Mouse (Mus musculus): ENCODE measurements around the gene Zfp646.
"Not testable (repeated sequence)": the region's sequence is repeated elsewhere in the genome, so short reads cannot be mapped to it uniquely, and the experiment has no call there.

Zfp646 gene

GRCm38 (mm10) chr7:127876041-127876466 is at the start of gene Zfp646:
TSS of gene Zfp646 (plus strand) at chr7:127876221.
- DNase-seq (ENCODE audit: low spot score) = peak; percentile 78

DNA sequence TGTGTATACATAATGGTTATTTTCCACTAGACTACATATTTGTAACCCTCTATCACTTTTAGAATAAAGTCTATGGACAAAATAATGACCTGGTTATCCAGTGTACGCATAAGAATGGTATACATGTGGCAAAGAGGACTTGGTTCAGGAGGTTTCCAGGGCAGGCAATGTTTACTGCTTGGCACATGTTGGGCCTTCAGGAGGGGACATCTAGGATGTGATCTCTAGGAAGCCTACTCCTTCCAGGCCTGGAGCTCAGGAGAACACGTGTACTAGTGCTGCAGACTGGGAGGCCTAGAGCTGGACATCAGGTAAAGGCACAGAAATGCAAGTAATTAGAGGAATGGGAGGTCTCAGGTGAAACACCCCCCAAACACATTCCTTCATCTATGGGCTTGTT is 40.5 kb upstream of the Zfp646 start:
- DNase-seq (ENCODE audit: low spot score) = no peak

- no peak for DNase-seq (ENCODE audit: low spot score)
Measured at GRCm38 (mm10) chr7:127837473-127837872, 38.5 kb upstream of the Zfp646 start.

DNA sequence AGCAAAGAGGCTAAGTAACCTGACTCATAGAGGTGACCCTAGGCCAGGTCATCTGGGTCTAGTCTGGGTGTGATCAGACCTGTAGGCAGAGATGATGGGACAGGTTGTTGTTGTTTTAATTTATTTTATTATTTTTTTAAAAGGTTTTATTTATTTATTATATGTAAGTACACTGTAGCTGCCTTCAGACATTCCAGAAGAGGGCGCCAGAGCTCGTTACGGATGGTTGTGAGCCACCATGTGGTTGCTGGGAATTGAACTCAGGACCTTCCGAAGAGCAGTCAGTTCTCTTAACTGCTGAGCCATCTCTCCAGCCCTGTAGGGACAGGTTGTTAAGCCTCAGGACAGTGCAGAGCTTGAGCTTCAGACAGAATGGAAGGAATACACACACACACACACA is 38.1 kb upstream of the Zfp646 start:
- not testable (repeated sequence) for DNase-seq (ENCODE audit: low spot score)

- not testable (repeated sequence) for DNase-seq (ENCODE audit: low spot score)
Measured at GRCm38 (mm10) chr7:127840031-127840430, 36.0 kb upstream of the Zfp646 start.

DNA sequence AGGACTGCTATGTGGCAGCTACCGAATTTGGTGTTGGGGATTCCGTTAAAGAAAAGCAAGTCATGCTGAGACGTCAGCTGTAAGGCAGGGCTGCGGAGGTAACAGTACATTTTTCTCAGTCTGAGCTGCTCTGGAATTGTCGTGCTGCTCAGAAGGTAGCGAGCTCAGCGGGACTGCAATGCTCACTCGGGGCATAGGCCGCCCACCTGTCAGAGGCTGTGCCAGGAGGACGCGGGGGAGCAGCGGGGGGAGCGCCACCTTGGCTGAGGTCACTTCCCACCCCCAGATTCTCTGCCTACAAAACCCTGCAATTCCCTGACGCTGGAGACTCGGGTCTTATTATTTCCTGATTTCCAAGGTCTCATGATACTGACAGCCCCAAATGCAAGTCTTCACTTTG is 35.1 kb upstream of the Zfp646 start:
- peak; percentile 36 for DNase-seq (ENCODE audit: low spot score)

GRCm38 (mm10) chr7:127841340-127842000 is 34.6 kb upstream of the Zfp646 start:
- DNase-seq (ENCODE audit: low spot score) = peak; percentile 80

DNA sequence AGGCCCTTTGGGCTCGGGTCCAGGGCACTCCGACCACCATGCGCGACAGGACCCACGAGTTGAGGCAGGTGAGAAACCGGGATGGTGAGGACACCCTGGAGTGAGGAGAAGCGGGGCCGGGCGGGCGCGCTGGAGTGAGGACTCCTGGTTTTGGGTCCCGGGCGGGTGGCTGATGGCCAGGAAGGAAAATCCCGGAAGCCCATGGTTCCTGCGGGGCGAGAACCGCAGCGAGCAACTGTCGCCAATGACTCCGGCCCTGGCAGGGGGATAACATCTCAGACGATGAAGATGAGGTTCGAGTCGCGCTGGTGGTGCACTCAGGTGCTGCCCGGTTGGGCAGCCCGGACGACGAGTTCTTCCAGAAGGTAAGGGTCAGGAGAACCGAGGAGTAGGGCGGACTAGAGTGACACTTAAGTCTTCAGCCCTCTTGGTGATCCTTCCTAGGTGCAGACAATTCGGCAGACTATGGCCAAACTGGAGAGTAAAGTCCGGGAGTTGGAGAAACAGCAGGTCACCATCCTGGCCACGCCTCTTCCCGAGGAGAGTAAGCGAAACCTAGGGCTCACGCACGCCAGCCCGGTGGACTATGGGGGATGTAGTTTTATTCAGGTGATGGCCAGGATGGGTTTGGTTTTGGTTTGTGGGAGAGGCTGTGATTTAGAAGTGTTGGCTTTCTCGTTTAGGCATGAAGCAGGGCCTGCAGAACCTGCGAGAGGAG is 33.9 kb upstream of the Zfp646 start:
- DNase-seq (ENCODE audit: low spot score) = peak; percentile 74

DNA sequence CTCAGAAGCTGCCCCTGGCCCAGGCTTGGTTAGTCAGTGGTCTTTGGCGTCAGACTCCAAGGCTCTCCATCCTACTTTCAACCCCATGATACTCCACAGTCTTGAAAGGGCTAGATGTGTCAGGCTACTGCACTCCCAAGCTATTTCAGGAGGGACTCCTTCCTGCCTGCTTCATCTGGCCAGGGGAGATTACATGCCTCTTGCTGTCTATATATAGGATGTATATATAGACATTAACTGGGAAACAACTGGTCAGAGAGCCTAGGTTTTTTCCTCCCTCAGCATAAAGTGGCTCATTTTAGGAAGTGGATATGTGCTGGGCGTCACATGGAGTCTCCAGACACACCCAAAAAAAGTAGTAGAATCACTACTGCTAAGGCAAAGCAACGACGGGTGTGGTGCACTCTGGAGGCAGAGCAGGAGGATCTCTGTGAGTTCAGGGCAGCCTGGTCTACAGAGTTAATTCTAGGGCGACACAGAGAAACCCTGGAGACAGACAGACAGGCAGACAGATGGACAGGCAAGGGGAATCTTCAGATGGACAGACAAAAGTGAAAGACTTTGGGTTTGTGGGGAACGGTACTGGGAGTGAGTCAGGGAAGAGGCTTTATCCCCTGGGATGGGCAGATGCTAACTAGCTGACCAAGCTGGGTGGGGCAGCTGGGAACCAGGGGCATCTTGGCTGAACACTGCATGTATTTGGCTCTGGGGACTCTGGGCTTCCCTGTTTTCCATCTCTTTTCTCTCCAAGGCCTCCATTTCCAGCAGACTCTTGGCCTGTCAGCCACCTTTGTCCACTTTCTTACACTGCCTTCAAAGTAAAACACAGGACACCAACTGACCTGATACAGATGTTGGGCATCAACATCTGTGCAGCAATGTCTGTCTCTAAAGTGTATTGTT is 25.8 kb upstream of the Zfp646 start:
- no peak for DNase-seq (ENCODE audit: low spot score)

DNA sequence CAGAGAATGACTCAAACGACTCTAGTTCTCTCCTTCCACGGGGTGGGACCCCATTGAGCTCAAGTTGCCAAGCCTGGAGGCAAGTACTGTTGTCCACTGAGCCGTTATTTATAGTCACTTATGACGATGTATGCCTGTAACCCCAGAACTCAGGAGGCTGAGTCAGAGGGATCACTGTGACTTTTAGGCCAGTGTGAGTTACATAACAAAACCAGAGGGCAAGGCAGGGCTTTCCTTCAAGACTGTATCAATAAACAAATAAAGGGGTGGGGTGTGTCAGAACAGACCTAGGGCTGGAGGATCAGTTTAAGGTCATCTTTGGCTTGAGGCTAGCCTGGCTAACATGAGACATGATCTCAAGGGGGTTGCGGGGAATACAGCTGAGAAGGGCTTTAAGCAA is 25.1 kb upstream of the Zfp646 start:
- DNase-seq (ENCODE audit: low spot score) = no peak

- no peak for DNase-seq (ENCODE audit: low spot score)
Measured at GRCm38 (mm10) chr7:127858258-127858657, 17.8 kb upstream of the Zfp646 start.

GRCm38 (mm10) chr7:127866434-127866833 is 9.6 kb upstream of the Zfp646 start:
- DNase-seq (ENCODE audit: low spot score) = no peak

GRCm38 (mm10) chr7:127867641-127868040 is 8.4 kb upstream of the Zfp646 start:
- no peak for DNase-seq (ENCODE audit: low spot score)

DNA sequence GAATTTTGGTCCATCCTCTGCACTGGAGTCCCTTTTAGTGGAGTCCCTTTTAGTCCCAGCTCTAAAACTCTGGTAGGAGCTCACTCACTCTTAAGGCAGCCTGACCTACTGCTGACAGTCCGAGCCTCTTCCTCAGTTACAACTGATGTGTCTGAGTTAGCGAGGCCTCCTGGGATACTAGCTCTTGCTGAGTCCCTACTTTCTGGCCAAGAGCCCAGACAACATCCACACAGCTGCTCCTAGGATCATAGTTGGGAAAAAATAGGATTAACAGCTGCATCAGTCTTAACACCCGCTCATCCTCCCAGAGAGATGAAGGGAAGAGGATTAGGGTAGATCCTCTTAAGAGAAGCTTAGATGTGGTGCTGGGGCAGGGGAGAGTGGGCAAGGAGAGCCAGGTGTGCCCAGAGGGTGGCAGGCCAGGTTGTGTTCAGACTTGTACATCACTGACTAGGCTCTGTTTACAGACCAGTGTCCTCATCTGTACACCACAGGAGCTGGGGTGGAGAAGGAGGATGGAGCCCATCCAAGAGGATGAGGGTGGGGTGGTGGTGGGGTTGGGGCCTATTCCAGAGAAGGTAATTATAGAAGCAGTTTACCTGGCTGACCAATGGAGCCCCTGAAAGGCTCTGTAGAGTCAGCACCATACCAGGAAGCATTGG is 6.7 kb upstream of the Zfp646 start:
- DNase-seq (ENCODE audit: low spot score) = no peak

DNA sequence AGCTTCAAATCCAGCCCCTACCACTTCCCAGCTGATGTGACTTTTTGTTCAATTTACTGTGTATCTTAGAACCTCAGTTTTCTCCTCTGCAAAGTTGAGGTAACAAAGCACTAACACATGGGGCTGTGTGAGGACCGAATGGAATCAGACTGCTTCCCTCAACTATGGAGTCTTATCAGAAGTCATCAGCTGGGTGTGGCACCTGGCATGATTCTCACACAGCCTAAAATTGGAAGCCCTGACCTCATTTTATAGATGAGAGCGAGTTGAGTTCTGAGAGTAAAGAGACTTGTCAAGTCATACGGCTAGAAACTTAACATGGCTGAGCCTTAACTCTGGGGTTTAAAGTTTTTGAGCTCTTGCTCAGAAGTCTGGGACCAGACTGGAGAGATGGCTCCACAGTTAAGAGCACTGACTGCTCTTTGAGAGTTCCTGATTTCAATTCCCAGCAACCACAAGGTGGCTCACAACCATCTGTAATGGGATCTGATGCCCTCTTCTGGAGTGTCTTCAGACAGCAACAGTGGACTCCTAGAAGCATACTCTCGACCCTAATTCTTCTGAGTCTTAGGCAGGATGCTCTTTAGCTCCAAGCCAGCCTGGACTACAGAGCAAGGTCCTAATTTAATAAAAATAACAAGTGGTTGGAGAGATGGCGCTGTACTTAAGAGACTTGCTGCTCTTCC is 5.7 kb upstream of the Zfp646 start:
- no peak for DNase-seq (ENCODE audit: low spot score)

DNA sequence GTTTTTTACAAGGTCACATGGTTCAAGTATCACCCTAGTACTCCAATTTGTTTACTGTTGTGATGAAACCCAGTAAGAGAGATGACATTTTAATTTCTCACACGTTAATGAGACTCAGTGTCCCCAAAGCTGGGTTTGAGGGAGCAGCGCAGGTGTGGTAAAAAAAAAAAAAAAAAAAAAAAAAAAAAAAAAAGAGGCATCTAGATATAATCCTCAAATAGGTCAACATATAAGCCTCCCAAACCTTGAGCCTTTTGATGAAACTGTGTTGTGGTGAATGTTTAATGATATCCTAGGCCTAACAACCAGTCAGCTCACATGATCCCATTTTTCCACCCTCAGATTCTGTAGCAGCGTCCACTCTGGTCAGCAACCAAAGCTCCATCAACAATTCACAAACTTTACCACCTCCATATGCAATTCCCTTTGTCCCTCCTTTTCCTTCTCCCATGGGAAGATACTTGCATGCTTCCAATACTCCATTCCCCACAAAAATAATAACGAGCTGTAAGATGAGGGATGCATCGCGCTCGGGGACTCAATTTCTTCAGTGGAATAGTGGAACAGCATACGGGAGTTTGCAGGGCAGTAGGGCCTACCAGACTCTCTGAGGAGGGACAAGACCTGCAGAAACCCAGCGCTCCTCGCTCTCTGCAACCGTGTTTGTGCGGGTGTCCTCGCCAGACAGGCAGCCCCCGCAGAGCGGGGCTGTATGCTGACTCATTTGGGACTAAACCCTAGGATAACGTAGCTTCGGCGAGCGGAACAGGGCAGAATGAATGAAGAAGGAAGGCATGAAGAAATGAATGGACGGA is 1.0 kb upstream of the Zfp646 start:
- DNase-seq (ENCODE audit: low spot score) = no peak

DNA sequence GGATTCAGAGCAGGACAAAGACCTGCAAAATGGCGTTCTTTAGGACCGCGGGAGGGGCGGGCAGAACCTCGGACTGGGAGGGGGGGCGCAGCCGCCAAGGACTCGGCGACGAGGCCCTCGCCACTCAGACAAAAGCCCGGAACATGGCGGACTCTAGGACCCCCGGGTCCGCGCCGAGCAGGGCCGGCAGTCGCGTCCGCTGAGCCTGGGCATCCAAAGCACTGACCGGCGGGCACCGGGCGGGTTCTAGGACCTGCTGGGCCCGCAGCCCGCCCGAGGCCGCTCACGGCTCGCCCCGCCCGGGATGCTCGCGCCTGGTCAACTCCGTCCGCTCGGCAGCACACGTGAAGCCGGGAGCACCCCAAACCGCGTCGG is 407 bp upstream of the Zfp646 start:
- DNase-seq (ENCODE audit: low spot score) = peak; percentile 73

GRCm38 (mm10) chr7:127876467-127877348 is 687 bp downstream of the Zfp646 start, which contains the start of gene Zfp668:
TSS of gene Zfp668 (minus strand) at chr7:127876828.
- DNase-seq (ENCODE audit: low spot score) = peak; percentile 90

DNA sequence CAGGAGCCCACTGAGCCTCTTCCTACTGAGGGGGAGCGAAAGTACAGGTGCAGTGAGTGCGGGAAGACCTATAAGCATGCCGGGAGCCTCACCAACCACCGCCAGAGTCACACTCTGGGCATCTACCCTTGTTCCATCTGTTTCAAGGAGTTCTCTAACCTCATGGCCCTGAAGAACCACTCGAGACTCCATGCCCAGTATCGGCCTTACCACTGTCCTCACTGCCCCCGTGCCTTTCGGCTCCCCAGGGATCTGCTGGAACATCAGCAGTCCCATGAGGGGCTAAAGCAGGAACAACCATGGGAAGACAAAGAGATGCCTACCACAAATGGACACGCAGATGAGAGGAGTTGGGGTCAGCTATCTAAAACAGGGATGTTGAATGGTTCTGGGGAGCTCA is 3.3 kb downstream of the Zfp646 start:
- DNase-seq (ENCODE audit: low spot score) = no peak

- no peak for DNase-seq (ENCODE audit: low spot score)
Measured at GRCm38 (mm10) chr7:127880431-127880830, 4.4 kb downstream of the Zfp646 start.
